Mouse (Mus musculus) inflammation-experienced regulatory T-cells, adult 6 months (primary cell): ENCODE measurements around the gene Gm20924. TPM values are rescaled to one million over a fixed set of nuclear protein-coding genes. Genes with fewer than 3 reads are reported as not detected.
"Not testable (repeated sequence)": the region's sequence is repeated elsewhere in the genome, so short reads cannot be mapped to it uniquely, and the experiment has no call there.

Experiments used
- ATAC-seq: one replicate; pipeline ENCODE4 v1.8.0; 2017
- polyA plus RNA-seq, 3 experiments: library from polyadenylated mRNA; unstranded; fragments of 100-300 nt; shearing (Covaris generic); gene quantifications; one replicate each; pipeline ENCODE4 v1.2.1; 2017

Gene Gm20924
- polyA plus RNA-seq = not detected

DNA sequence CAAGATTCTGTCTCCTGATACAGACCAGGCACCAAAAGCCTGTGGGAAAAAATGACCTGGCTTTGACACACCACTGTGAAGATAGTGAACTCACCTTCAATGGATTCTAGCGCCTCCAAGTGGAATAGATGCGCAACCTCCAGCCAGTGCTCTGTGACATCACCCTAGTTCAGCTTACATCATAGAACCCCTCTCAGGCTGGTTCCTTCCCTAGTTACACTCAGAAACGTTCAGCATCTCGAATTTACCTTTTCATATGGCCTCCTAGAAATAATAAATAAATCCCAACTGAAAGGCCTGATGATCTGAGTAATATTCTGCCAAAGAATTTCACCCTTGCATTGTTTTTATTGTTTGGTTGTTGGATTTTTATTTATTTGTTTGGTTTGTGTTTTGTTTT lies at the start of gene Gm20924:
Gene Gm20924, minus strand, starts transcription at position 101 of the 400 bp plus-strand sequence.
- not testable (repeated sequence) for ATAC-seq

Other genes with a start within 250 kb of the Gm20924 start
- not detected for gene Gm20736, start 170.2 kb upstream of the Gm20924 start, polyA plus RNA-seq